Mouse (Mus musculus) C2C12 (cell line): Measurements from ENCODE around the gene Arhgap4.

Experiments used
- CEBPB ChIP-seq: IDR thresholded peaks from one replicate; pipeline ENCODE4 v1.6.1; 2011; ENCODE audit warnings: low read depth, mild to moderate bottlenecking, control low read depth, moderate library complexity
- CTCF ChIP-seq: IDR thresholded peaks from one replicate; pipeline ENCODE4 v1.5.1; 2011; ENCODE audit not compliant: control insufficient read depth, insufficient read depth, insufficient read length
- FOSL1 ChIP-seq: IDR thresholded peaks from one replicate; pipeline ENCODE4 v1.8.0; 2011; ENCODE audit warnings: mild to moderate bottlenecking, low read length; ENCODE audit not compliant: poor library complexity, insufficient read depth, severe bottlenecking
- MAX ChIP-seq: IDR thresholded peaks from one replicate; pipeline ENCODE4 v1.6.1; 2011; ENCODE audit warnings: mild to moderate bottlenecking, control low read depth
- MYOD1 ChIP-seq: IDR thresholded peaks from one replicate; pipeline ENCODE4 v1.6.1; 2011; ENCODE audit warnings: low read depth; ENCODE audit not compliant: control insufficient read depth, insufficient read length
- MYOG ChIP-seq: IDR thresholded peaks from one replicate; pipeline ENCODE4 v1.6.1; 2011; ENCODE audit not compliant: control insufficient read depth, insufficient read length; ENCODE audit errors: extremely low read depth
- USF1 ChIP-seq: IDR thresholded peaks from one replicate; pipeline ENCODE4 v1.6.1; 2011; ENCODE audit warnings: low read depth, mild to moderate bottlenecking, control low read depth, moderate library complexity

GRCm38 (mm10) chrX:73916945-73917344 lies 4.7 kb downstream of the Arhgap4 start:
- TF ChIP-seq CTCF (no peak), MYOD1 (no peak), CEBPB (no peak), FOSL1 (no peak), MAX (no peak), MYOG (no peak), USF1 (no peak)
